Mouse (Mus musculus) thymus, postnatal 0 days (tissue): ENCODE measurements around the gene Kmt5b. TPM values are rescaled to one million over a fixed set of nuclear protein-coding genes. Genes with fewer than 3 reads are reported as not detected.

Experiments
- DNase-seq: peaks from one replicate; pipeline ENCODE4 v3.0.0-alpha.2; 2015; ENCODE audit warnings: low spot score
- polyA plus RNA-seq: library from polyadenylated mRNA; unstranded; fragments of >200 nt; fragmentation: Nextera tagmentation; extraction: Ambion mirVana; gene quantifications from 2 replicates; pipeline ENCODE4 v1.2.1, GENCODE M21; 2015

Kmt5b gene
- polyA plus RNA-seq, 1 experiment from 2014 or later = 31.1 TPM

DNA sequence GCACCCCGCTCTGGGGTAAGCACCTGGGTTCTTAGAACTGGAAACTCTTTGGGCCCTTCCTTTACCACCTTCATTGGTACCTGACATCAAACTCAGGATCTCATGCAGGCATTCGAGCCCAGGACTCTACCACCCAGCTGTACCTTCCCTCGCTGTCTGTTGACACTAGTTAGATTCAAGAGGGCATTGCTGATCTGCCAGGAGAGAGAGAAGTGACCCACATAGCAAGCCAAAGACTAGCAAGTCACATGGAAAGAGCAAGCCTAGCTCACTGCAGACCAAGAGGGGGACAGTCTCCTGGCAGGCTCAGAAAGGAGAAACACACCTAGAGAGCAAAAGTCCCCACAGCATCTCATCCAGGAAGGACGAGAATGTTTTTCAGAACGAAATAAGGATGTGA is 73.5 kb downstream of the Kmt5b start:
- peak; percentile 31 for DNase-seq

DNA sequence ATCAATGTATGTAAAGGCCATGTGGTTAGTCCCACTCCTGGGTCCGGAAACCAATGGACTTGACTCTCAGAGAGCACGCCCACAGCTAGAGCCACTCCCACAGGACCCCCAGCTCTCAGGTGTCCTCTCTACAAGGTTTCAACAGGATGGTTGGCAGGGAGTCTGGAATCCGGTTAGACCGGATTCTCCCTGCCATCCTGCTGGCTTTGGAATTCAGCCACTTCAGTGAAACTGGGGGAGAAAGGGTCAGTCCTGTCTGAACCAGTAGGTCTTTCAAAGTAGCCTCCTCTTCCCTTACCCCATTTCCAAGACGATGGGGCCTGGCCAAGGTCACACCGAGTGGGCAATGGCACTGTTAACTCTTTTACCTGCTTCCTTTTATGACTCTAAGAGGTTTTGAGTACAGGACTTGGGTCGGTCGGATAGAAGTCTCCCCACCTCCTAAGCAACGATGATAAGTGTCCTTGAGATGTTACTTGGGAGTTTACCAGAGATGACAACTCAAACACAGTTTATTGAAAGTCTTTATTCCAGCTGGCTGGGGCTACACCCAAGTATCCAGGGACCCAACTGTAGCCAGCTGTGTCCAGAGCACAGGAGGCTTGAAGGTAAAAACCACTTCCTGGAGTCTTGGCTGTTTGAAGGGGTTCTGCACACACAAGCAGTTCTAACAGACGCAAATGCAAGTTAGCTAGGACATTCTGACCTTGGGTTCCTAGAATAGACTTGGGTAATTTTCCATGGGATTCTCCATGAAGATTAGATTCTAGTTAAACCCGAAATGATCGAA is 75.3 kb downstream of the Kmt5b start:
- DNase-seq = peak; percentile 72

DNA sequence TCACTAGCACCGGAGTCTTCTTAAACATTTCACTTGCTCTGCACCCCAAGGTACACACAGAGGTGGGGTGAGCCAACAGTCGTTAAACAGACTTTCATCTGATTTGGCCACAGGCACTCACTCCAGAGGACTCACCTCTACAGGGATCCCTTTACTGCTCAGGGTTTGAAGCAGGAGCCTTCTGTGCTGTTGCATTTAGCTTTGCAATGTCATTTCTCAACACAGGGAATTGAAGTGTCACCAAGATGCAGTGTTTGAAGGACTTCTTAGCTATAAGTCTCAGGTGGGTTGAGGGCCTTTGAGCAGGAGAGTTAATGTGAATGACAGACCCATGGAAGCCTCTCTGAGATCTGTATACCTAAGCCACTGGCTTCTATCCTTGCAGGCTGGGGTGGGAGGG is 76.4 kb downstream of the Kmt5b start:
- no peak for DNase-seq

DNA sequence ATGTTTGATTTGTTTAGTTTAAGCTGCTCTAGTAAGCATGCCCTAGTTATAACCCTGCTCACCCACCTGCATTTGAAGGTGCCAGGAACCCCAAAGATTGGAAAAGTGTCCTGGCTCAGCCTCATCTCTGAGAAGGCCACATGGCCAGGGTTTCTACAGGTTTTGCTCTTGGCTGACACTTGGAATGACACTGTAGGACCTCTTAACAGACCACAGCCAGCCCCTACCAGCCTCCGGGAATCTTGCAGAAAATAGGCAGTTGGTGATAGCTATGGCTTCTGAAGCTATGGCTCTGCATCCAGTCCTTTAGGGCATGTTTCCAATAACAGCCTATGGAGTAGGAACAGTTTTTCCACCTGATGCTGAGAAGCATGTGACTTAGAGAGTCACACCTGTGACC is 77.6 kb downstream of the Kmt5b start:
- no peak for DNase-seq

DNA sequence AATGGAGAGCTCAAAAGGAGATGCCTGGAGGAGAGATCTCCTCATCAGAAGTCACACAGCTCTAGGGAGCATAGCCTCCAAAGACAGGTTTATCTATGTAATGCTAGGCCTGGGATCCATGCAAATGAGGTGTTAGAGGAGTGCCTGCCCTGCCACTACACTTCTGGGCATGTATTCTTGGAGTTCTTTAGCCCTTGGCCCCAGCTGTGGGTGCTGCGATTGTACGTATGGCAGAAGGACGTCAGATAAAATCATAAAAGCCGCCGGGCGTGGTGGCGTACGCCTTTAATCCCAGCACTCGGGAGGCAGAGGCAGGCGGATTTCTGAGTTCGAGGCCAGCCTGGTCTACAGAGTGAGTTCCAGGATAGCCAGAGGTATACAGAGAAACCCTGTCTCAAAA is 78.1 kb downstream of the Kmt5b start:
- DNase-seq = no peak

DNA sequence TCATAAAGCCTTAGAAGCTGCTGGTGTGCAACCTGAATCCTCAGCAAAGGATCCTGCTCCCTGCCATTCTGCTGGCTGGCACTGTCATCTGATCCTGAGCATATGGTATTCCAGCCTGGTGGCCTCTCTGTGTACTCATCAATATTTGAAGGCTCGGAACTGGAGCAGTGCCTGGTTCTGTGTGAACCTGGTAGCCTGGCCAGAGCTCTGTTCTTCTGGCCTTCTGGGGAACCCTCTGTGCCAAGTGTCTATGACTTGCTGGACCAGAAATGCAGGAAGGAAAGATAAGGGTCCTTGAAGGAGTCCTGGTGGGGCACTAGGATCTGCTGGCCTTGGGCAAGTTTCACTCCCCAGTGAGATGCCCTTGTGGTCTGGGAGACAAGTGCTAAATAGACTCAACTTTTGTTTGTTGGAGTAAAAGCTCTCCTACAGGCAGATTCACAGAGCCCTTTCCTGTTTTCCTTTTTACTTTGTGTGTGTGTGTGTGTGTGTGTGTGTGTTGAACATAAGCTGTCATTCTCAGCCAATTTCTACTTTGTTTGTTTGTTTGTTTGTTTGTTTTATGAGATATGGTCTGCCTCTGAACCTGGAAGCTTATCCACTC is 78.7 kb downstream of the Kmt5b start:
- DNase-seq = no peak

DNA sequence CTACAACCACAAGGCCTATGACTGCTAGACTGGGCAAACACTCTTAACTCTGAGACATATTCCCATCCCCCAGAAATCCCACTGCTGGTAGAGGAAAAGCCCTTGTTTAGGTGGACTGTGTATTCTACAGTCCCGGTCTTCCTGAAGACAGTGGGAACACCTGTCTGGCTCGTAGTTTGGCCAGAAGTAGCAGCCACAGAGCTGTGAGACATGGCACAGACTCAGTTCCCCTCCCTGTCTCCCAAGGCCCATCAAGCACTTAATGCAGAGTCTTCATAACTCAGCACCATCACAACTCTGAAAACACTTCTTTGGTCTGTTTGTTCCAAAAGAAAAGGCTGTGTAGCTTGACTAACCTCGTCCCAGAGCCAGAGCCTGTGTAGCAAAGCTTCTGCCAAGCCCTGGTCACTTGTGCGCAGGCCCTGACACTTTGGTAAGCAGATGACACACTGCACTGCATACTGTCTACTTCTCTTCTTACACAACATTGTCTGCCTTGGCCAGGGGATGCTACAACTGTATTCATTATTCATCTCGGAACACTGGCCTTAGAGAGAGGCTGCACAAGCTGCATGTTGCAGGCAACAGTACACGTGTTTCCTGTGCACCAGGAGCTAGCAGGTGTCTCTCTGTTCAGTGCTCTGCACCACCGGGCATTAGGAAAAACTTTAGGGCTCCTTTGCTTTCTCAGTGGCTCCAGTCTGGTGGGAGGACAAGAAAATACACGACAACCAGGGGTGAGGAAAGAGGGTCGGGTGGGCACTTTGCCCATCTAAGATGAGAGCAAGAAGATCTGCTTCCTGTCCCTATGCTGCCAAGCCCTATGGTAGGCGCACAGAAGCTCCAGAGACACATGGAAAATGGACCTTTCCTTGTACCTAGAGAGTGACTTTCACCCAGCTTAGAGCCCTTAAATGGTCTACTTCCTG is 79.7 kb downstream of the Kmt5b start:
- no peak for DNase-seq

DNA sequence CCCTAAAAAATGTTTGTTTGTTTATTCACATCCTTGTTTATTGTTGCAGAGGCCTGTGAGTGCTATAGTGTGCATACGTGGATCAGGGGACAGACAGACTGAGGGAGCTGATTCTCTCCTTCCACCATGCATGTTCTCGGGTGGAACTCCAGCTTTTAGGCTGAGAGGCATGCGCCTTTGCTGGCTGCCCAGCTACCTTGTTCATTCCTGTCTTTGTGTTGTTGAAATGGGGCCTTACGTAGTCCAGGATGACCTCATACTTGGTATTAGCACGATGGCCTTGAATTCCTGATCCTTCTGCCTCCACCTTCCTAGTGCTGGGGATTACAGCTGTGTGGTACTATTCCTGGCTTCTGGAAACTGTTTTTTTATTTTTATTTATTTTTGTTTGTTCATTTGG is 80.5 kb downstream of the Kmt5b start:
- DNase-seq = no peak

DNA sequence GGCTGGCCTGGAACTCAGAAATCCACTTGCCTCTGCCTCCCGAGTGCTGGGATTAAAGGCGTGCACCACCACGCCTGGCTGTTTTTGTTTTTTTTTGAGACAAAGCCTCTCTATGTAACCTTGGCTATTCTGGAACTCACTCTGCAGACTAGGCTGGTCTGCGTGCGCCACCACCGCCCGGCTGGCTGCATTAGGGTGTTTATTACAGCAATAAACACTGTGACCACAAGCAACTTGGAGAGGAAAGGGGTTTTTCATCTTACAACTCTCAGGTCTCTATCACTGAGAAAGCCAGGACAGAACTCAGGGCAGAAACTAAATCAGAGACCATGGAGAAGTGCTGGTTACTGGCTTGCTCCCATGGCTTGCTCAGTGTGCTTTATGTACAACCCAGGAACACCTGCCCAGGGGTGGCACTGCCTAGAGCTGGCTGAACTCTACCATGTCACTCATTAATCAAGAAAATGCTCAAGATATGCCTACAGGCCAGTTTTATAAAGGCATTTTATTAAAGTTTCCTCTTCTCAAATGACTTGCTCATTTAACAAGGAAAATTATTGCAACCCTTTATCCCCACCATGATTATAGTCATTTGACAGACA is 81.1 kb downstream of the Kmt5b start:
- DNase-seq = no peak

DNA sequence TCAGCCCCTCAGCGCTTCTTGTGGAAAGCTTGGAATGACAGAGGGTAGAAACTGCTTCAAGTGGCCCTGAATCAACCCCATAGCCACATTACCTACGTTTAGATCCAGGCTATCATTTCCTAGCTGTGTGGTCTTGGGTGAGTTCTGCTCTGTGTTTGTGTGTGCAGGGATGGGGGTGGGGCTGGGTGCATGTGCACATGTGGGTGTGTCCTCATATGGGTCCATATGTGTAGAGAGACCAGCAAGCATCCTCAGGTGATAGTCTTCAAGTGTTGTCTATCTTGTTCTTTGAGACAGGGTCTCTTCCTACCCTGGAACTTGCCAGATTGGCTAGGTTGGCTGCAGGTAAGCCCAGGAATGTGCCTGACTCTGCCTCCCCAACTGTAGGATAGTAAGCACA is 82.0 kb downstream of the Kmt5b start:
- no peak for DNase-seq

DNA sequence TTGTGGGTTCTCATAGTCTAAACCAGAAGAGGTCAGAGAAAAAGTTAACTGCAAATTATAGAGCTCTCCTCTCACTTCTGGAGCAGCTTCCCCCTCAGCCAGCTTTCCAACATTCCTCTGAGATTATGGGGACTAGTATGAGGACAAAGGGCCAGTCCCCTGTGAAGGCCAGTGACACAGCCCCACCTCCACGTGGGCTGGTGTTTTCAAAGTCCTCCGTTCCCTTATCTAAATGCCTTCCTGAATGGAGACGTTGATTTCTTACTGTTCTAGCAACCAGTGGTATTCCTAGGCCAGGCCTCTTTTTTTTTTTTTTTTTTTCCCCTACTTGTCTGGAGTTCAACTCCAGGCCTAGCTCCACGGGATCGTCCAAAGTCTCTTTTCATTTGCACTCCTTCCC is 82.9 kb downstream of the Kmt5b start:
- DNase-seq = no peak

DNA sequence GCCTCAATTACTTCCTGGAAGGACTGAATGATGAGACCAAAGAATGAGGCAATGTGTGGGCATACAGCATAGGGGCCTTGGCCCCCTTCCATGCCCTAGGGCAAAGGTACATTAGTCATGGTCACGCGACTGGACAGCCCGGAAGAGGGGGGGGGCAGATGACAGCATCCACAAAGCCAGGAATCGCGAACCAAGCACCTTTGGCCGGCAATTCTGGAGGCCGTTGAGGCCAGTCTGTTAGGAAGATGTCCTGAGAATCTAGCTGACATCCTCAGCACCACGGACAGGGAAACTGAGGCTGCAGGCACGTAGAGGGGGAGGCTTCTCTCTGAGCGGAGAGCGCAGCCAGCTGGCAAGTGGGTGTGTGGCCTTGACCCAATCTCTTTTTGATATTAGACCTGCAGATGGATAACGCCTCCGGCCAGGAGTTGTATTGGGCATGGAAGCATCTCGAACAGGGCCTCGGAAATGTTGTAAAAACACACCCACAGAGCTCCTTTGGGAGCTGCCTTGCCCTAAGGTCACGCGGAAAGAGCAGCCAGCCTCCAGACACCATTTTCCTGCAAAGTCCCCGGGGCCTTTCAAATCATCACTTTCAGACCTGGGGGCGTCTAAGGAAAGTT is 83.7 kb downstream of the Kmt5b start:
- no peak for DNase-seq

DNA sequence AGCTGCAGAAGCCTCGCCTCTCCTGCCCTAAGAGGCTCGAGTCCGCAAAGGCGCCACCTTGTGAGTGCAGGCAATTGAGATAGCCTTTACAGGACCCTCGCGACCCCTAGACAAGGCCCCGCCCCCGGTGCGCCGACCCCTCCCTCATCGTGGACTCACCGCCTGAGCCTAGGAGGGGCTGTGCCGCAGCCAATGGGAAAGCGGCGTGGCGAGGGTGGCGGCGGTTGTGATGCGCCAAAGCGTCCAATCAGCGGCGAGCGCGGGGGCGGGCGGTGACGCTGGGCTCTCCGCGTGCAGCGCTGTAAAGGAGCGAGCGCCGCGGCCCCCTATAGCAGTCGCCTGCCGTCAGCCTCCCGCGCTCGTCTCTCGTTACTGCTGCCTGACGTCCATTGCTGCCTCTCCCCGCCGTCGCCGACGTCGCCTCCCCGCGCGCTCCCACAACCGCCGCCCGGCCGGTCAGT is 84.3 kb downstream of the Kmt5b start, which contains the start of gene Chka:
Gene Chka, plus strand, starts transcription at position 272 of the 461 bp plus-strand sequence.
- peak; percentile 98 for DNase-seq

DNA sequence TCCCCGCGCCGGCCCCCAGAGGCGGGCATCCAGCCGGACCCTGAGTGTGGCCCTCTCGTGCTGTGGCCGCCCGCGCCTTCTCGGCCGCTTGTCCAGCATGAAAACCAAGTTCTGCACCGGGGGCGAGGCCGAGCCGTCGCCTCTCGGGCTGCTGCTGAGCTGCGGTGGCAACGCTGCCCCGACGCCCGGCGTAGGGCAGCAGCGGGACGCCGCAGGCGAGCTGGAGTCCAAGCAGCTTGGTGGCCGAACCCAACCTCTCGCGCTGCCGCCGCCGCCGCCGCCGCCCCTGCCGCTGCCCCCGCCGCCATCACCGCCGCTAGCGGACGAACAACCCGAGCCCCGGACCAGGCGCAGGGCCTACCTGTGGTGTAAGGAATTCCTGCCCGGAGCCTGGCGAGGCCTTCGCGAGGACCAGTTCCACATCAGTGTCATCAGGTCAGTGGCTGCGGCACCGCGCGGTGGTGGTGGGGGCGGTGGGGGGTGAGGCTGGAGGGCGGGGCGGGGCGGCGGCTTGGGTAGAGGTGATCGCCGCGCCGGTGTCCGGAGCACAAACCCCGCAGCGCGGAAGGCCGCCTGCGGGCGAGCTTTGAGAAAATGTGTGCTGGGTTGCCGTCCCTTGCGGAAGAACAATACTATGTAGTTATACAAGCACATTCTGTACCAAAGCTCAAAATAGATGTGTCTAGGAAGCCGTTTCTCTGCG is 84.9 kb downstream of the Kmt5b start:
- DNase-seq = peak; percentile 35

DNA sequence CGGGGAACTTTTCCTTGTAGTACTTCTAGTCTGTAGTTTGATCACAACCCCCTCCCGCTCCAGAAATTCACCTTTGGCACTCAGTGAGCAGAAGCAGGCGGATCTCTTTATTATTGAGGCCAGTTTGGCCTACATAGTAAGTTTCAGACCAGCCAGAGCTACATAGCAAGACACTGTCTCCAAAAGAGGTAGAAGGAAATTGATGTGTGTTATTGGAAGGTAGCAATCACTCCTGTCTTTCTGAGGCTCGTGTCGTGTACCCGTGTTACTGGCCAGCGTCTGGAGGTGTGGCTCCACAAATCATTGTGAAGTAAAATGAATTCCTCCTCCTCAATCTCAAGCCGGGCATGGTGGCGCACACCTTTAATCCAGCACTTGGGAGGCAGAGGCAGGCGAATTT is 85.9 kb downstream of the Kmt5b start:
- no peak for DNase-seq

DNA sequence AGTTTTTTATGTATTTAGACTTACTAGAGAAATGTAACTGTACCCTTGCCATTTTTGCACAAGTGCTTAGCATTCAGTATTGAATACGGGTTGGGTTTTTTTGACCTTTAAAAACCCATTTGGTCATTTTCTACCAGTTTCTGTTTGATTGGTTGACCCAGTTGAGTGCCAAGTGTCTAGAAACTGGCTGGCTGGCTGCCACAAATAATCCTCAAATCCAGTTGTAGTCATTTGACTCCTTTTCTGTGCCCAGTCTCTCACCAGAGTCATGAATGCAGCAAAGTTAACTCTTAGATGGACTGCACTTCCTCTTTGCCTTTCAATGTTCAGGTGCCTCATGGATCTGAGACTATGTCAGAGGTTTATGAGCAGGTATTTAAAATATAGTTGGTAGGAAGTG is 86.7 kb downstream of the Kmt5b start:
- no peak for DNase-seq

DNA sequence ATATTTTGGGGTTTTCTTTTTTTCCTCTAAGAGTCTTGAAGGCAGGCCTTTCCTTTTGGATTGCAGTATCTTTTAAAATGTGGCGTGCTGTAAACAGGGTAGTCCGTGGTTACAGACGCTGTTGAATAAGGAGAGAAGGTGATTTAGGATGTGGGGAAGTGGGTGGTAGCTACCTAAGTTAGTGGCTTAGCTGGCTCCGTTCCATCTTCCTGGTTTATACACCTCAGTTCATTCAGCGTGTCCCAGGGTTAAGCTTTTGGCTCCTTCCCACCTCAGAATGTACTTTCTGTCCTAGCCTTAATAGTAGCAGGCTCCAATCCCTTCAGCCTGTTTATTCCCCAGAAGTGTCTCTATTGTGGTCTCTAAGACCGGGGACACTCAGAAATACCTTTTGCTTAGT is 87.9 kb downstream of the Kmt5b start:
- DNase-seq = no peak

DNA sequence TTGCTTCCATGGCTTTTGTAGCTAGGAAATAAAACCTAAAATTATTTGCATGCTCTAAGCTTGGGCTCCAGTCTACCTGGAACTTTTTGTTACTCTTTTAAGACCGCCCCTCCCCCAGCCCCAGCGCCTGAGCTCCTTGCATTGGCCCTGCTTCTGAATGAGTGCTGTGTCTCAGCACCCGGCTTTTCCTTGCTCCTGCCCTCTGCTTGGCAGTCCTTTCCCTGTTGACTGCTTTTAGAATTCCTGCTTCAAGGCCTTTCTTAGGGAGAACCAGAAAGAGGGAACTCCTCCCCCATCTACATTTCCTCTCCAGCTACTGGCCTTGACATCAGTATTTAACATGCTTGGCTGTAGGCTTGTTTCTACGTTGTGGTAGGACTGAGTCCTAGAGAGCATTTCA is 88.4 kb downstream of the Kmt5b start:
- DNase-seq = no peak

DNA sequence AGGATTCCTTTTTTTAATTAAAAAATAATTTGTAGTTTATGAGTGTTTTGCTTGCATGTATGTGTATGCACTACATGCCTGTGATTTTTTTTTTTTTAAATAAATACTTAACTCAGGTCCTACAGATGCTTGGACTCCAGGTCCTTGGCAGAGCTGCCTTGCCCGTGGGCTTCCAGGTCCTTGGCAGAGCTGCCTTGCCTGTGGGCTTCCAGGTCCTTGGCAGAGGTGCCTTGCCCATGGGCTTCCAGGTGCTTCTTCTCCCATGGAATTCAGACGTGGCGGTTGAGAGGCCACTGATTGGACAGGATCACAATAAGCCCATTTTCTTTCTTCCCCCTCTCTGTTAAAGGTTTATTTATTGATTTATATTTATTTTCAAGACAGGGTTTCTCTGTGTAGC is 90.0 kb downstream of the Kmt5b start:
- DNase-seq = no peak

DNA sequence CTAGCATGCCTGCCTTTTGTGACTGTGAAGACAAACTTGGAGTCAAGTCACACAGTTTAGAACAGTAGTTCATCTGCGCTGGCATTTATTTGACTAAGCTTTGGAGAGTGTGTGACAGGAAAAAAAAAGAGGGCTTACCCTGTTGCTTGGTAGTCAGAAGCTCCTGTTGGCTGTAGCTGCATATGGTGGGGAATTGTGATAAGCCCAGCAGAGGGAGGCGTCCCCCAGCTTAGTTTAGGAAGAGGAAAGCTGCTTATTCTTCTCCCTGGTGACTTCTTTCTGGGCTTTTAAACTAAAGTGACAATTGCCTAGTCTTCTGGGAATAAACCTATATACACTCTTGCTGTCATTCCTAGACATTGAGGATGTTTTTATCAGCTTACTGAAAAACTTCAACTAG is 95.5 kb downstream of the Kmt5b start:
- DNase-seq = no peak
